Mouse (Mus musculus) ES-E14 (cell line): Measurements from ENCODE around the gene Snn.

ENCODE experiments used
- CHD2 ChIP-seq: IDR thresholded peaks from 2 replicates; pipeline ENCODE4 v1.6.1; 2014; ENCODE audit warnings: mild to moderate bottlenecking, low read depth, low read length, inconsistent platforms
- MAFK ChIP-seq: IDR thresholded peaks from 2 replicates; pipeline ENCODE4 v1.6.1; 2014; ENCODE audit warnings: mild to moderate bottlenecking, low read depth, low read length, inconsistent platforms; ENCODE audit not compliant: insufficient read depth
- ZNF384 ChIP-seq: IDR thresholded peaks from 2 replicates; pipeline ENCODE4 v1.6.1; 2012; ENCODE audit warnings: low read depth, low read length, inconsistent platforms

DNA sequence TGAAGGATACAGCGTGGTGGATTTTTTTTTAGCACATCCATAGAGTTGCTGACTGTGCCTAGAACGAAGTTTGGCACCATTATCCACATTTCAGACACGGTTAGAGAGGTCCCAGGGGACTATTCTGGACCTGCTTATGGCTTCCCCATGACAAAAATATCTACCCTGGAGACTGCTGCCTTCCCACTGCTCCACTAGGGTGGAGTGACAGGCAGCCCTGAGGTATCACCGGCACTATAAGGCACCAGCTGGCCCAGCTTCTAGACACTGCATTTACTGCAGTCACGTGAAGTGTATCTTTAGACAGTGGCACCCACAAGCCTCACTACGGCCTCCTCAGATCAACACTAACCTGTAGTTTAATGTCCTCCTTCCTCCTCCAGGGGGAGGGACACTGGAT is 5.9 kb upstream of the Snn start:
- no peak for TF ChIP-seq MAFK
- no peak for TF ChIP-seq ZNF384
- TF ChIP-seq CHD2 = no peak
